Mouse (Mus musculus): ENCODE measurements around the gene Galnt12. TPM values are rescaled to one million over a fixed set of nuclear protein-coding genes. Genes with fewer than 3 reads are reported as not detected.
"Not testable (repeated sequence)": the region's sequence is repeated elsewhere in the genome, so short reads cannot be mapped to it uniquely, and the experiment has no call there.

The Galnt12 gene
- 2.5 TPM in 2 replicates for polyA plus RNA-seq (2012; rRNA removed)

DNA sequence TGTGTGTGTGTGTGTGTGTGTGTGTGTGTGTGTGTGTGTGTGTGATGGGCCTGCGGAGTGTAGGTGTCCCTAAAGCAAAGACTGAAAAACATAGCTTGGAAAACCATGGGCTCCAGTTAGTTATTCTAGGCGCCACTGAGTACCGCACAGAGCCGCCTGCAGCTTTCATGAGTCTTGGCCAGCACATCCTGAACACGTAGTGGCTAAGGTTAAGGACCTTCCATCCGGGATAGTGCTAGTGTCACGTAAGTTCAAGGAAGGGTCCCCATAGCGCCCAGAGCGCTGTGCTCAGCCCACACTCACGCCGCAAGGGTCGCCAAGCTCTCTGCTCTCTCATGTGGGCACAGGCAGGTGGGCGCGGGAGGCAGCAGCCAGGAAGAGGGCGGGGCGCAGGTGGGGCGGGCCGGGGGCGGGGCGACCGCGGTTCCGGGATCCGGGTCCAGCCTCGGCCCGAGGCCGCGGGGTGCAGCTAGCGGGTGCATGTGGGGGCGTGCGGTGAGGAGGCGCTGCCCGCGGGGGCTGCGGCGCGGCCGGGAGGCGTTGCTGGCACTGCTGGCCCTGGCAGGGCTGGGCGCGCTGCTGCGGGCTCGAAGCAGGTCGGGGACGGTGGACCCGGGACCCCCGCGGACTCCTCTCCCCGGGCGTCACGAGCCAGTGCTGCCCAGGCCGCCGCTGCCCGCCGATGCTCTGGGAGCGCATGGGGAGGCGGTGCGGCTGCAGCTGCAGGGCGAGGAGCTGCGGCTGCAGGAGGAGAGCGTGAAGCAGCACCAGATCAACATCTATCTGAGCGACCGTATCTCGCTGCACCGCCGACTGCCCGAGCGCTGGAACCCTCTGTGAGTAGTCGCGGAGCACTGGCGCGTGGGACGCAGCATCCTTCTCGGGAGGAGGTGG, at the start of gene Galnt12:
Galnt12 (plus strand) TSS at position 417 of the 894 bp plus-strand sequence.
- no peaks in the 10 kb centered on the region; the same call in 1 of the 2 replicates for H3K4me1 ChIP-seq (ENCODE audit: control insufficient read depth, insufficient read depth, low read length)
- TF ChIP-seq CTCF (IDR thresholded peaks at IDR 0.05; ENCODE audit: extremely low read depth, insufficient read depth, low read length): no peak
- TF ChIP-seq POLR2A (IDR thresholded peaks at IDR 0.05; ENCODE audit: extremely low read depth, insufficient read depth, low read length): no peak
- no peak within 1 kb of the TSS for H3K27ac ChIP-seq (ENCODE audit: insufficient read depth, low read length)
- peak within 1 kb of the TSS; percentile 61 for H3K4me3 ChIP-seq (ENCODE audit: insufficient read depth, low read length)

DNA sequence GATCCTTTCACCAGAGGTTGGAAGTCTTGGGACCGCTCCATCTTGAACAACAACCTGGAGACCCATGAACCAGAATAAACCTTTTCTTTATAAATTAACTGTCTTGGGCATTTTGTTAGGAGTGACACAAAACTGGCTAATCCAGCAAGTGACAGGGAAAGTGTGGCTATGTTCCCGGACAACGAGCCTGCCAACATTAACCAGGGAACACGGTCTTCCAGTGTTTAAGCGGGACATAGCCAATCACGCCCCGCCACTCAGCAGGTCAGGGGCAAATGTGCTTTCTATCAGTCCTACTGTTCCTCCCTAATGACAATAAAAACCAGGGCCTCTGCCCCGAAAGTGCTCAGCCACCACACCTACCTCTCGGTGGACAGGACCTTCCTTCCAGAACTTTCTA, 47.8 kb upstream of the Galnt12 start:
- H3K4me1 ChIP-seq (ENCODE audit: control insufficient read depth, insufficient read depth, low read length): no peaks in the 10 kb centered on the region
- no peak overlapping the region for H3K27ac ChIP-seq (ENCODE audit: insufficient read depth, low read length)
- TF ChIP-seq CTCF (IDR thresholded peaks at IDR 0.05; ENCODE audit: extremely low read depth, insufficient read depth, low read length) (no peak), POLR2A (IDR thresholded peaks at IDR 0.05; ENCODE audit: extremely low read depth, insufficient read depth, low read length) (no peak)
- no peak overlapping the region for H3K4me3 ChIP-seq (ENCODE audit: insufficient read depth, low read length)

DNA sequence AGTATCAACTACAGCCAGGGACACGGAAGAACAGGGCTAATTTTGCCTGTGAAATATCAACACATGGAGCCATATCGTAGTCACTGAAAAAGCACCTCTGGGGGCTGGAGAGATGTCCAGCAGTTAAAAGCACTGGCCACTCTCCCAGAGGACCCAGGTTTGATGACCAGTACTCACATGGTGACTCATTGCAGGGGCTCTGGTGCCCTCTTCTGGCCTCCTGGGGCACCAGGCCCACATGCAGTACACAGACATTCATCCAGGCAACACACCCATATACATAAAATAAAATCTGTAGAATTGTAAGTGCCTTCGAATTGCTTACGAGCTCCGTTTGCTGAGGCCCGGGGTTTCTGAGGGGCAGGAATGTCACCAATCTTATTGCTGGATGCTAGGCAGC, 44.7 kb upstream of the Galnt12 start:
- Histone ChIP-seq H3K4me1 (ENCODE audit: control insufficient read depth, insufficient read depth, low read length) (no peaks in the 10 kb centered on the region), H3K27ac (ENCODE audit: insufficient read depth, low read length) (no peak overlapping the region), H3K4me3 (ENCODE audit: insufficient read depth, low read length) (no peak overlapping the region)
- TF ChIP-seq POLR2A (IDR thresholded peaks at IDR 0.05; ENCODE audit: extremely low read depth, insufficient read depth, low read length) (no peak), CTCF (IDR thresholded peaks at IDR 0.05; ENCODE audit: extremely low read depth, insufficient read depth, low read length) (peak; percentile 21; the same call in 1 of the 2 replicates)

DNA sequence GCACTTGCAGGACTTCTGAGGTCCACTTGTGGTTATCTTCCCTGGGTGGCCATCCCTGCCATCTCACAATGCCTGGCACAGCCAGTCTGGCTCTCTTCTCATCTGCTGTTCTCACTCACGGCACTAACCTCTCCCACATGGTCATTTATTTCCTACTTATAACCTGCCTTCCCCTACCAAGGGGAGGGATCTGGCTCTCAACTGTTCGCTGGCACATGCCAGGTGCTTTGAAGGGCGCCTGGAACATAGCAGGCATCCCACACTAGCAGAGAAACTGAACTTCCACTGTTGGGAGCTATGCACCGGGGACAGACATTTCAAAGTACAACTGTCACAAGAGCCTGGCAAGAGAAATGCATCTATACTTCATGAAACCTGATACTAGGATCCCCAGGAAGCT, 43.9 kb upstream of the Galnt12 start:
- no peak for TF ChIP-seq CTCF (IDR thresholded peaks at IDR 0.05; ENCODE audit: extremely low read depth, insufficient read depth, low read length)
- no peak for TF ChIP-seq POLR2A (IDR thresholded peaks at IDR 0.05; ENCODE audit: extremely low read depth, insufficient read depth, low read length)
- H3K27ac ChIP-seq (ENCODE audit: insufficient read depth, low read length): no peak overlapping the region
- no peaks in the 10 kb centered on the region for H3K4me1 ChIP-seq (ENCODE audit: control insufficient read depth, insufficient read depth, low read length)
- no peak overlapping the region for H3K4me3 ChIP-seq (ENCODE audit: insufficient read depth, low read length)

DNA sequence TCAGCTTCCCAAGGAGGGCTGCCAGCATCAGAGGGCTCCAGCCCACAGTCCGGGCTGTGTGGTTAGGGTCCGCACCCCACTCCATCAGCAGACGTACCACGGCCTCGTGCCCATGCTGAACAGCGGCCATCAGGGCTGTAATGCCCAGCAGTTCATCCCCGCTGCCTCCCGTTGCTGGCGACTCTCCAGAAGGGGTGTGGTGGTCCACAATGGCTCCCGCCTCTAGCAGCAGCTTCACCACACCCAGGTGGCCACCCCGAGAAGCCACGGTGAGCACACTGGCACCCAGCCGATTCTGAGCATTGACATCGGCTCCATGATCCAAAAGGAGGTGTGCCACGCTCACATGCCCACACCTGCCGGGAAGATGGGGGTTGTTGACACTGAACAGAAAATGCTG, 42.5 kb upstream of the Galnt12 start:
- H3K4me1 ChIP-seq (ENCODE audit: control insufficient read depth, insufficient read depth, low read length): no peaks in the 10 kb centered on the region
- H3K4me3 ChIP-seq (ENCODE audit: insufficient read depth, low read length): no peak overlapping the region
- H3K27ac ChIP-seq (ENCODE audit: insufficient read depth, low read length): no peak overlapping the region
- TF ChIP-seq POLR2A (IDR thresholded peaks at IDR 0.05; ENCODE audit: extremely low read depth, insufficient read depth, low read length) (no peak), CTCF (IDR thresholded peaks at IDR 0.05; ENCODE audit: extremely low read depth, insufficient read depth, low read length) (no peak)

DNA sequence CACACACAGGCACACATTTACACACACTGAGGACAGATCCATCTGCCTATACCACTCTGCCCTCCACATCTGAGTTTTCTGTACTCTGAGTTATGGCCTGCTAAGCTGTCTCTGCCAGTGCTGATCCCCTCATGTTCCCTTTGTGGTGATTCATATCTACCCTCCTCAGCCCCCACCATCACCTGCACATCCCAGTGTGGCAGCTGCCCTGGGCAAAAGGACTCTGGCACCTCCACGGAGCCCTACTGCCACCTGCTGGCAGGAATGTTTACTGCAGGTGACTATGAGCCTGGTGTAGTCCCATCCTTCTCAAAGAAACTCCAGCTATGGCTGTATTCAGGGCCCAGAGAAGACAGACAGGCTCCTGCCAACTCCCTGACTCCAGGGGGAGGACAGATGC, 41.5 kb upstream of the Galnt12 start:
- no peak for TF ChIP-seq POLR2A (IDR thresholded peaks at IDR 0.05; ENCODE audit: extremely low read depth, insufficient read depth, low read length)
- peak; percentile 87 for TF ChIP-seq CTCF (IDR thresholded peaks at IDR 0.05; ENCODE audit: extremely low read depth, insufficient read depth, low read length)
- Histone ChIP-seq H3K27ac (ENCODE audit: insufficient read depth, low read length) (no peak overlapping the region), H3K4me1 (ENCODE audit: control insufficient read depth, insufficient read depth, low read length) (no peaks in the 10 kb centered on the region), H3K4me3 (ENCODE audit: insufficient read depth, low read length) (no peak overlapping the region)

DNA sequence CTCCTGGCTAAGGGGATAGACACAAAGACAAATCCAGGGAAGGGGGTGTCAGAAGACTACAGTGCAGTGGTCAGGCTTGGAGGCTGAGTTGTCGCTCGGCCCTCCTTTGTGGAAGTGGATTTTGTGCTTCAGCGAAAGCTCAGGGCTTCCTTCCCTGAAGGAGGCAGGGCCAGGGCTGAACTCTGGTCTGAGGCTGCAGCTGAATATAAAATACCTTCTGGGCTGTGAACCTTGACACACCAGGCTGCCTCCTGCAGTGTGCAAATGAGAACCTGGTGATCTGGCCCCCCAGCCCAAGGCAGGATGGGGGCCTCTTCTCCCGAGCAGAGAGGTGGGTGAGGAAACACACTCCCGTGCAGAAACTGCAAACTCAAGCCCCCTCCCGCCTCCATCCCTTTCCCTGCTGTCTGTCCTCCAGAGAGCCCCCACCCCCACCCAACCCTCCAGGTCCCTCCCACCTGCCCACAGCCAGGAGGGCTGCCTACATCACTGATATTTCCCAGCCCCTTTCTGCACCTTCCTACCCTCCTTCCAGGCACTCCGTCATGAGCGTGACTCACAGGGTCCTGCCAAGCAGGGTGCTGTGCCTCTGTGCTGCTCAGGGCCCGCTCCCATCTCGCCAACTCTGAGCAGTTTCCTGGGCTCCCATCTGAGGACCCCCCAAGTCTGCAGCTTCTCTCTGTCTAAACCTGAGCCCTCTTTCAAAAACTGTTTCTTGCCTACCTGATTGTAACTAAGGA, 40.9 kb upstream of the Galnt12 start:
- no peak overlapping the region for H3K4me3 ChIP-seq (ENCODE audit: insufficient read depth, low read length)
- H3K4me1 ChIP-seq (ENCODE audit: control insufficient read depth, insufficient read depth, low read length): no peaks in the 10 kb centered on the region
- no peak overlapping the region for H3K27ac ChIP-seq (ENCODE audit: insufficient read depth, low read length)
- TF ChIP-seq POLR2A (IDR thresholded peaks at IDR 0.05; ENCODE audit: extremely low read depth, insufficient read depth, low read length) (no peak), CTCF (IDR thresholded peaks at IDR 0.05; ENCODE audit: extremely low read depth, insufficient read depth, low read length) (no peak)

DNA sequence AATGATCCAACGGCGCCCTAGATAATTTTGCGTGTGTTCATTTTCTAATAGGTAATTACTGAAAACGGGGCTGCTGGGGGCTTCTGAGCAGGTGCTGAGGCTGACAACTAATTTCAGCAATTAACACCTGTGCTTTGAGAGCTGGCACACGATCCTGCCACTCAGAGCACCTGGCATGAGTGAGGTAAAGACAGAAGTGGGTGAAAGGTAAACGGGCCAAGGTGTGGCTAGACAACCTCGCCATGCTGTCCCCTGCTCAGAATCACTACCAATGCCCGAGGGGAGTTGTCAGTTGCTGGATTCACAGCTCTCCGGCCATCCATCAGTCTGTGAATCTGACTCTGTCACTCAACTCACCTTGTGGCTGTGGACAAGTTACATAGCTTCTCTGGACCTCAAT, 39.8 kb upstream of the Galnt12 start:
- Histone ChIP-seq H3K4me3 (ENCODE audit: insufficient read depth, low read length) (no peak overlapping the region), H3K4me1 (ENCODE audit: control insufficient read depth, insufficient read depth, low read length) (peaks cover 3% of the 10 kb centered on the region), H3K27ac (ENCODE audit: insufficient read depth, low read length) (no peak overlapping the region)
- TF ChIP-seq POLR2A (IDR thresholded peaks at IDR 0.05; ENCODE audit: extremely low read depth, insufficient read depth, low read length) (no peak), CTCF (IDR thresholded peaks at IDR 0.05; ENCODE audit: extremely low read depth, insufficient read depth, low read length) (no peak)

DNA sequence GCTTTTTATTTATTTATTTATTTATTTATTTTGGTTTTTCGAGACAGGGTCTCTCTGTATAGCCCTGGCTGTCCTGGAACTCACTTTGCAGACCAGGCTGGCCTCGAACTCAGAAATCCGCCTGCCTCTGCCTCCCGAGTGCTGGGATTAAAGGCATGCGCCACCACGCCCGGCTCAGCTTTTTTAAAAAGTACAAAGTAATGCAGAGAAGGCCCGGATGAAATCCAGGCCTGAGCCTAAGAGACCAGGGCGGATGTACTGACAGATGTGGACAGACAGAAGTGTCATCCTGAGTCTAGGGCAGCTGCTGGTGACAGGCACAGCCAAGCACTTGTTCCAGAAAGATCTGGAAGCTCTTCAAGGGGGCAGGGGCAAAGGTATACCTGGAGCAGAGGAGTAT, 36.5 kb upstream of the Galnt12 start:
- not testable (repeated sequence) for H3K27ac ChIP-seq (ENCODE audit: insufficient read depth, low read length); H3K4me1 ChIP-seq (ENCODE audit: control insufficient read depth, insufficient read depth, low read length); H3K4me3 ChIP-seq (ENCODE audit: insufficient read depth, low read length)

All from cortical plate, adult 2 months (tissue).